Mouse (Mus musculus) kidney, embryonic 14.5 days (tissue): ENCODE data around the gene Sfi1. TPM values are rescaled to one million over a fixed set of nuclear protein-coding genes. Genes with fewer than 3 reads are reported as not detected.
"Not testable (repeated sequence)": the region's sequence is repeated elsewhere in the genome, so short reads cannot be mapped to it uniquely, and the experiment has no call there.

Experiments
- ATAC-seq: fragments of 200-750 bp; cut with Nextera tagmentation; 2 replicates; pipeline ENCODE4 v1.8.0; 2017; ENCODE audit warnings: moderate number of reproducible peaks, mild to moderate bottlenecking, moderate TSS enrichment, moderate library complexity; ENCODE audit not compliant: low FRiP score, low TSS enrichment
- H3K27ac ChIP-seq: fragments of 300-500 bp; sonication (generic); 2 replicates; pipeline ENCODE4 v1.5.1; 2014; ENCODE audit warnings: low read depth, mild to moderate bottlenecking, low read length, moderate library complexity, mixed read lengths
- H3K27me3 ChIP-seq: fragments of 300-500 bp; sonication (generic); 2 replicates; pipeline ENCODE4 v1.6.1; 2014; ENCODE audit warnings: mild to moderate bottlenecking, low read length; ENCODE audit not compliant: control insufficient read depth, insufficient read depth
- H3K36me3 ChIP-seq: fragments of 300-500 bp; sonication (generic); 2 replicates; pipeline ENCODE4 v1.6.1; 2014; ENCODE audit warnings: low read length, mixed read lengths; ENCODE audit not compliant: control insufficient read depth, insufficient read depth
- H3K4me1 ChIP-seq: fragments of 300-500 bp; sonication (generic); 2 replicates; pipeline ENCODE4 v1.6.1; 2014; ENCODE audit warnings: low read length, mixed read lengths; ENCODE audit not compliant: control insufficient read depth, insufficient read depth
- H3K4me2 ChIP-seq: fragments of 300-500 bp; sonication (generic); replicated peaks from 2 replicates; pipeline ENCODE4 v1.6.1; 2014; ENCODE audit warnings: low read depth, mild to moderate bottlenecking, low read length
- H3K4me3 ChIP-seq: fragments of 300-500 bp; sonication (generic); 2 replicates; pipeline ENCODE4 v1.5.1; 2014; ENCODE audit warnings: mild to moderate bottlenecking, low read length
- H3K9ac ChIP-seq: fragments of 300-500 bp; sonication (generic); 2 replicates; pipeline ENCODE4 v1.6.1; 2014; ENCODE audit warnings: low read depth, mild to moderate bottlenecking, low read length, moderate library complexity
- H3K9me3 ChIP-seq: fragments of 300-500 bp; sonication (generic); 2 replicates; pipeline ENCODE4 v1.6.1; 2016; ENCODE audit warnings: low read length; ENCODE audit not compliant: control insufficient read depth
- WGBS: fragments of 180-500 bp; shearing (Covaris S2); extraction: QIAGEN DNeasy Blood & Tissue Kit; methylation state at CpG from one replicate; pipeline ENCODE4 v1.1.7; 2014; 5-methylcytosine and 5-hydroxymethylcytosine counted together
- polyA plus RNA-seq: library from polyadenylated mRNA; unstranded; fragments of >200 nt; fragmentation: Nextera tagmentation; extraction: Ambion mirVana; gene quantifications from 2 replicates; pipeline ENCODE4 v1.2.1, GENCODE M21; 2014

Gene Sfi1
- polyA plus RNA-seq, 1 experiment from 2014 or later, result 12.7 TPM

DNA sequence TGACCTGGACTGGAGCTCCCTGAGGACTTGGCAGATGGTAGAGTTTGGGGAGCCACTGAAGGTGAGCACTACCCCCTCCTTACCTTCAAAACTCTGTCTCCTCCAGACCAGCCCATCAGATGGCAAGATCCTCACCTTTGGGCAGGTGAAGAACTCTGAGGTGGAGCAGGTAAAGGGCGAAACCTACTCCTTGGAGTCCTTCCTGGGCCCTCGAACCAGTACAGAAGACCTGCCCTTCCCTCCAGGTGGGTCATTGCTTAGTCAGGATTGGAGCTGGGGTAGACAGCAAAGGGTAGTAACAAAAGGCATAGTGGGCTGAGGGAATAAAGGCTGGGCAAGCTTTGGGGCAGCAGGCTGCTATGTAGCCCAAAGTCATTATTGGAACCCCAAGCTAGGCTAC is 64.0 kb downstream of the Sfi1 start:
- H3K4me2 ChIP-seq, H3K9ac ChIP-seq, H3K4me3 ChIP-seq, ATAC-seq, H3K4me1 ChIP-seq, H3K27me3 ChIP-seq, H3K27ac ChIP-seq, H3K36me3 ChIP-seq: not testable (repeated sequence)
- H3K9me3 ChIP-seq, result peaks cover 13% of the 10 kb centered on the region
- WGBS, result 98% methylated on average over 2 of the region's 2 CpGs

DNA sequence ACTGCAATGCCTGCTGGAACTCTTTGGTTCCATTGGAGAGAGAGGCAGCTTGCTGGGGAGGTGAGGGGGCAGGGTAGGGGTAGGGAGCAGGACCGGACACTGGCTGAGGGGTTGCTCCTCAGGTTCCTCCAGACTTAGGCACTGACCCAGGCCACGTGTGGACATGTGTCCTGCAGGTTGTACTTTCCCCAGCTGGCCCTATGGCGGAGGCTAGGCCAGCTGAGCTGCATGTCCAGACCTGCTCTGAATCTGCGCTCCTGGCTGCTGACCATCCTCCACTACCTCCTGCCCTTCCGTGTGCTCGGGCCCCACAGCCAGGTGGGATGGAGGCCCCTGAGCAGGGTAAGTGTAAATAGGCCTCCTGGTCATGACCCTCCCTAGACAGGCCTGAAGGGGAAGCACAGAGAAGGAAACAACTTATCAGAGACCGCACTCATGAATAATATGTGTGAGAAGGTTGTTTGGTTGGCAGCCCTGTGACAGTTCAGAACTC is 65.9 kb downstream of the Sfi1 start:
- peaks cover 13% of the 10 kb centered on the region for H3K9me3 ChIP-seq
- H3K27ac ChIP-seq, H3K4me2 ChIP-seq, H3K9ac ChIP-seq, H3K4me1 ChIP-seq, H3K27me3 ChIP-seq, H3K4me3 ChIP-seq, H3K36me3 ChIP-seq: not testable (repeated sequence)
- ATAC-seq, result peak; percentile 36
- 89% methylated on average over 5 of the region's 7 CpGs for WGBS

GRCm38 (mm10) chr11:3126478-3127302 is 66.6 kb downstream of the Sfi1 start:
- not testable (repeated sequence) for H3K4me2 ChIP-seq, H3K27ac ChIP-seq, H3K4me3 ChIP-seq, H3K4me1 ChIP-seq, H3K36me3 ChIP-seq, H3K27me3 ChIP-seq, H3K9ac ChIP-seq, H3K9me3 ChIP-seq
- WGBS, result 82% methylated on average over 6 of the region's 6 CpGs
- ATAC-seq, result peak; percentile 17

DNA sequence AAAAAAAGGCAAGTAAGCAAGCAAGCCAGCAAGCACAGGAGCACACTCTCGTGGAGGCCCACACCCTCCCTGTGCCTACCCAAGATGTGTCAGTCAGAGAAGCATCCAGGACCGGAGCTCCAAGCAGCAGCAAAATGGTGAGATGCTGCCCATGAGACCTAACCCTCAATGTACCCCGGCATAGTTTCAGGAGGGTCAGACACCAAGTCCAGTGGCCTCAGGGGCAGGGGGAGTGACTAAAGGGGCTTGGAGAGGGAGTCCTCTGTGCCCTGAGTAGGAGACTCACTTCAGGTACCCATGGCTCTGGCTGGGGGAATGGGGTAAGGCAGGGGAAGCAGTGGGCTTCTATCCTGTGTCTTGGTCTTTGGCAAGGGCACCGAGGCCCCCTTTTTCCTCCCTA is 67.3 kb downstream of the Sfi1 start:
- H3K4me1 ChIP-seq, H3K36me3 ChIP-seq, H3K9ac ChIP-seq, H3K27ac ChIP-seq, H3K4me2 ChIP-seq, H3K4me3 ChIP-seq, H3K27me3 ChIP-seq, H3K9me3 ChIP-seq, ATAC-seq: not testable (repeated sequence)
- 82% methylated on average over 3 of the region's 4 CpGs for WGBS

DNA sequence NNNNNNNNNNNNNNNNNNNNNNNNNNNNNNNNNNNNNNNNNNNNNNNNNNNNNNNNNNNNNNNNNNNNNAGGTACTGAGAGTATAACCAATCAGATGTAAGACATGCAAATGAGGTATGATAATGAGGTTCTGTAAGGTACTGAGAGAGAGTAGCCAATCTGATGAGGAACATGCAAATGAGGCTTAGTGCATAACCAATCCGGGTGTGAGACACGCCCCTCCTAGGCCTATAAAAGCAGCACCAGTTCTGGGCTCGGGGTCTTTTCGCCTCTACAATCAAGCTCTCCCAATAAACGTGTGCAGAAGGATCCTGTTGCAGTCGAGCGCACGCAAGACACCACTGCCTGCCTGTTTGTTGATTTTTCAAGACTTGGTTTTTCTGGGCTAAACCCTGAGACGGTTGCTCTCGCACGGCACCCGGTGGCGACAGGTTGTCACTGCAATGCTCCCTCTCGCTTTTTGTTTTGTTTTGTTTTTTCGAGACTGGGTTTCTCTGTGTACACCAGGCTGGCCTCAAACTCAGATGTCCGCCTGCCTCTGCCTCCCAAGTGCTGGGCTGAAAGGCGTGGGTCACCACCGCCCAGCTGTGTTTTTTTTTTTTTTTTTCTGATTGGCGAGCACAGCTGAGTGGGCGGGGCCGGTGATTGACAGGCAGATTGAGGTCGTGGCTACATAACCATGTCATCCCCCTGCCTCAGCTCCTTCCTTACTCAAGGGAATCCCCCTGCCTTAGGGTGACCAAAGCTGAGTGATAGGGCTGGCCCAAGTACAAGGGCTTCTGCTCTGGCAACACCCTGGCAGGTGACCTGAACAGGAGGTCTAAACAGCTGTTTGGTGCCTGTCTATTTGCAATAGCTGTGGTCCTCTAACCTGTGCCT is 68.1 kb downstream of the Sfi1 start:
- not testable (repeated sequence) for H3K36me3 ChIP-seq, H3K27me3 ChIP-seq, H3K9ac ChIP-seq, H3K4me2 ChIP-seq, H3K9me3 ChIP-seq, H3K27ac ChIP-seq, H3K4me3 ChIP-seq, H3K4me1 ChIP-seq, ATAC-seq
- 88% methylated on average over 22 of the region's 22 CpGs for WGBS

GRCm38 (mm10) chr11:3114403-3114802 is 78.9 kb downstream of the Sfi1 start:
- Histone ChIP-seq H3K27me3 (no peaks in the 10 kb centered on the region), H3K4me2 (no peak overlapping the region), H3K9ac (no peak overlapping the region), H3K4me3 (no peak overlapping the region), H3K36me3 (no peaks in the 10 kb centered on the region), H3K4me1 (no peaks in the 10 kb centered on the region), H3K27ac (no peak overlapping the region), H3K9me3 (peaks cover 22% of the 10 kb centered on the region)
- 68% methylated on average over 3 of the region's 3 CpGs for WGBS
- no peak for ATAC-seq

GRCm38 (mm10) chr11:3106154-3106553 is 87.1 kb downstream of the Sfi1 start:
- Histone ChIP-seq H3K4me2 (no peak overlapping the region), H3K4me1 (no peaks in the 10 kb centered on the region), H3K27ac (no peak overlapping the region), H3K4me3 (no peak overlapping the region), H3K9me3 (peaks cover 50% of the 10 kb centered on the region), H3K27me3 (no peaks in the 10 kb centered on the region), H3K36me3 (no peaks in the 10 kb centered on the region), H3K9ac (no peak overlapping the region)
- WGBS, result 78% methylated on average over 3 of the region's 3 CpGs
- no peak for ATAC-seq

GRCm38 (mm10) chr11:3105261-3105731 is 88.0 kb downstream of the Sfi1 start:
- no peak for ATAC-seq
- Histone ChIP-seq H3K4me3 (no peak overlapping the region), H3K27ac (no peak overlapping the region), H3K9ac (no peak overlapping the region), H3K4me1 (no peaks in the 10 kb centered on the region), H3K9me3 (peaks cover 47% of the 10 kb centered on the region), H3K27me3 (no peaks in the 10 kb centered on the region), H3K4me2 (no peak overlapping the region), H3K36me3 (no peaks in the 10 kb centered on the region)
- 94% methylated on average over 21 of the region's 21 CpGs for WGBS
